Mouse (Mus musculus): Measurements from ENCODE around the gene Gm19402.

GRCm38 (mm10) chr10:77726186-77726585 is 35.6 kb upstream of the Gm19402 start, which contains the start of gene Gm10100:
- TF ChIP-seq CTCF (IDR thresholded peaks at IDR 0.05; ENCODE audit: low read depth, low read length) (no peak), GATA1 (IDR thresholded peaks at IDR 0.05; ENCODE audit: borderline replicate concordance, low read length) (no peak), TAL1 (conservative IDR thresholded peaks at IDR 0.05; ENCODE audit: low read depth, low read length) (no peak), POLR2AphosphoS5 (IDR thresholded peaks at IDR 0.05; ENCODE audit: insufficient replicate concordance, low read depth, low read length) (no peak)

All from G1E (cell line).